Mouse (Mus musculus): ENCODE measurements around the gene Olfr1245.
"Not testable (repeated sequence)": the region's sequence is repeated elsewhere in the genome, so short reads cannot be mapped to it uniquely, and the experiment has no call there.

The Olfr1245 gene

DNA sequence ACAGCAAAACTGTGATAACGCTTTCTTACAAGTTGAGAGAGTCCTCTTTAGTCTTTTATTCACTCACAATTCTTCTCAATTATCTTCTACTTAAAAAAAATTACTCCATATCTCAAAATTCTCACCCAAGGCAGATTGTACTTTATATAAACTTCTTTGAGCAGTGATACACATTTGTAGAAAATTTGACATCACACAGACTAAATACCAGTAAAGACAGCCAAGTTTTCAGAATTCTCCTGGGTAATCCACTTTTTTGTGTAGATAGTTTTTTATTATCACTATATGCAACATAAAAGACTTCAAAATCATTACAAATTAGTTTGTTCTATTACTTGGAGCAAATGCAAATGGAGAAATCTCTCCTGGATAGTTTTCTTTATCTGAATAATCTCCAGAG is at the start of gene Olfr1245:
Gene Olfr1245 (minus strand): TSS at position 101 of the 400 bp plus-strand sequence.
- Histone ChIP-seq H3K9me3 (ENCODE audit: low read length) (peaks cover 3% of the 10 kb centered on the region; the same call in 1 of the 2 replicates), H3K4me1 (replicated peaks; ENCODE audit: low read depth, low read length) (no peaks in the 10 kb centered on the region), H3K36me3 (ENCODE audit: insufficient read depth, low read length) (no peaks in the 10 kb centered on the region), H3K4me3 (replicated peaks; ENCODE audit: low read length) (no peak within 1 kb of the TSS), H3K27me3 (ENCODE audit: insufficient read depth, low read length) (no peaks in the 10 kb centered on the region)
- no peak for TF ChIP-seq POU5F1 (IDR thresholded peaks at IDR 0.05; ENCODE audit: borderline replicate concordance, low read length)

DNA sequence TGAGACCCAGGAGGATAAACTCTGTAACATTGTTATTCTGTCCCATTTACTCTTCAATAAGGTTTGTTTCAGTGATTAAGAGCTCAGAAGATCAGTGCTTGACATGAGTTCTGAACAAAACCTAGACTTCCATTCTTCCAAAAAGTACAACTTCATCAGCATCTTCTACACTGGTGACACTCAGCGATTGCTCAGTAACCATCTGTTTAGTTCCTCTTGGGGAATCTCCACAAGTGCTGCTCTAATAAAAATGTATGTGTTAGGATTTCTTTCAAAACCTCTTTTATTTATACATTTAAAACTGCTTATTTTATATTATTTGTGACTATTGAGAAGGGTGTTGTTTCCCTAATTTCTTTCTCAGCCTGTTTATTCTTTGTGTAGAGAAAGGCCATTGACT is 39.9 kb upstream of the Olfr1245 start, which contains the start of gene Olfr1248:
Gene Olfr1248 (minus strand): TSS at position 101 of the 400 bp plus-strand sequence.
- not testable (repeated sequence) for H3K36me3 ChIP-seq (ENCODE audit: insufficient read depth, low read length); H3K4me1 ChIP-seq (replicated peaks; ENCODE audit: low read depth, low read length); H3K4me3 ChIP-seq (replicated peaks; ENCODE audit: low read length); H3K9me3 ChIP-seq (ENCODE audit: low read length); H3K27me3 ChIP-seq (ENCODE audit: insufficient read depth, low read length)

DNA sequence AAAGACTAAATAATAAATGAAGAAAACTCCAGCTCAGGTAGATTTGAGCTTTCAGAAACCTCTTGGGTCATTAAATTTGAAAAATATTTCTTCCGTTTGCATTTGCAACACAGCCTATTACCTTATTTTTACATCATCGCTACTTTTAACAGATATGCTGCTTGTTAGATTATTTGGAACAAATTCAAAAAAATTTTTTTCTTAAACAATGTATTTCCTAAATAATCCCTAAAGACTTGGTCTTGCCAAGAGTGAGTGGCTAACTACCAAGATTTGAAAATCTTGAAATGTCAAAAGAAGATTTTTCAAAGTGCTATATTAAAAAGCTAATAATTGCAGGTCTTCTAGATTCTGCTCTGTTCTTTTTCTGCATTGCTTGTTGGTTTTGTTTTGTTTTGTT is 35.8 kb upstream of the Olfr1245 start, which contains the start of gene Olfr1247:
Gene Olfr1247 (minus strand): TSS at position 101 of the 400 bp plus-strand sequence.
- Histone ChIP-seq H3K4me1 (replicated peaks; ENCODE audit: low read depth, low read length) (no peaks in the 10 kb centered on the region), H3K36me3 (ENCODE audit: insufficient read depth, low read length) (no peaks in the 10 kb centered on the region), H3K4me3 (replicated peaks; ENCODE audit: low read length) (no peak within 1 kb of the TSS), H3K27me3 (ENCODE audit: insufficient read depth, low read length) (no peaks in the 10 kb centered on the region), H3K9me3 (ENCODE audit: low read length) (no peaks in the 10 kb centered on the region)
- no peak for TF ChIP-seq POU5F1 (IDR thresholded peaks at IDR 0.05; ENCODE audit: borderline replicate concordance, low read length)

DNA sequence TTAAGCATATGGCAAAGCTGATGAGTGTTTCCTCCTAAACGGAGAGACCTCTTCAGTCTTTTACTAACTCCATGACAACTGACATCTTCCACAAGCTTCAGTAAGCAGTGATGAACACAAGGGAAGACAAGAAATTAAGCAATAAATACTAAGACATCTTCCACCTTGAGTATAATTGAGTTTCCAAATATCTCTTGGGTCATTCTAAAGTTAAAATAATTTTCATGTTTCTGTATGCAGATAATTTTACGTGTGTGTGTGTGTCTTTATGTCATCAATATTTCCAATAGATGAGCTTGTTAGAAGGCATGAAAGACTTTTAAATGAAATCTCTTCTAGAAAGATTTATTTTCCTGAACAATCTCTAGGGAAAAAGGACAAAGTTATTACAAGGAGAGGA is 14.8 kb upstream of the Olfr1245 start, which contains the start of gene Olfr1246:
Gene Olfr1246 (minus strand): TSS at position 101 of the 400 bp plus-strand sequence.
- TF ChIP-seq NANOG (IDR thresholded peaks at IDR 0.05; ENCODE audit: borderline replicate concordance, low read length), result no peak
- TF ChIP-seq CTCF (conservative IDR thresholded peaks at IDR 0.05; ENCODE audit: low read length), result no peak
- no peak for TF ChIP-seq POU5F1 (IDR thresholded peaks at IDR 0.05; ENCODE audit: borderline replicate concordance, low read length)
- Histone ChIP-seq H3K9me3 (ENCODE audit: low read length) (no peaks in the 10 kb centered on the region), H3K4me1 (replicated peaks; ENCODE audit: low read depth, low read length) (no peaks in the 10 kb centered on the region), H3K36me3 (ENCODE audit: insufficient read depth, low read length) (no peaks in the 10 kb centered on the region), H3K4me3 (replicated peaks; ENCODE audit: low read length) (no peak within 1 kb of the TSS), H3K27me3 (ENCODE audit: insufficient read depth, low read length) (no peaks in the 10 kb centered on the region)

DNA sequence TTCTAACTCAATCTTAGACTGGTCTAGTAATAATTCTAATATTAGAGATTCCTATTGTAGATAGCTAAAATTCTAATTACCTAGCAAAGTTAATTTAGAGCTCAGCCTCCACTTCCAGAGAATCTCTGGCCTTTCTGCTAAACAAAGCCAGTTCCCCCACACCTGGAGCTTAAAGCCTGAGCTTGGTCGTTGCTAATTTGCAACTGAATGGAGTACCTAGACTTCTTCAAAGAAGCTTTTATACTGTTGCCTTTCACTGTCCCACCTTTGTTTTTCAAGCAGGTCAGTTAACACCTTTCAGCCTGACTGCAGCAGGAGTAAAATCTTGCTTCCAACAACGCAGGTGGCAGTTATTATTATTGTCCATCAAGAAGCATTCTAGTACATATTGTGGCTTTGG is 15.5 kb downstream of the Olfr1245 start:
- not testable (repeated sequence) for H3K4me3 ChIP-seq (replicated peaks; ENCODE audit: low read length); H3K36me3 ChIP-seq (ENCODE audit: insufficient read depth, low read length); H3K27me3 ChIP-seq (ENCODE audit: insufficient read depth, low read length); H3K4me1 ChIP-seq (replicated peaks; ENCODE audit: low read depth, low read length)
- peaks cover 21% of the 10 kb centered on the region for H3K9me3 ChIP-seq (ENCODE audit: low read length)

DNA sequence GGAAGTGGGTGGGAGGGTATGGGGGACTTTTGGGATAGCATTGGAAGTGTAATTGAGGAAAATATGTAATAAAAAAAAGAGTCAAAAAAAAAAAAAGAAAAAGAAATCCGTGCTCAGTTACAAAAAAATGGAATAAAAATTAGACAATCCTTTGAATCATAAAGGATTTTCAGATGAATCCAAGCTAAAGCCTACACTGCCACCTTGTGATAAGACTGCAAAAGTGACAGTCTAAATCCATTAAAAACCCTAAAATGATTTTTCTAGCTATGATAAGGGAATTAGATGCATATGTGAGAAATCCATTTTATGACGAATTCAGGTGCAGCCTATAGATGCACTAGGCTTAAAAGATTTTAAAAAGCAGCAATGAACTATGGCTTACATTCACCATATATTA is 33.7 kb downstream of the Olfr1245 start:
- 0 out of 2 replicates have a peak, but pooled peaks cover 6% of the 10 kb centered on the region for H3K9me3 ChIP-seq (ENCODE audit: low read length)
- TF ChIP-seq NANOG (IDR thresholded peaks at IDR 0.05; ENCODE audit: borderline replicate concordance, low read length) (no peak), POU5F1 (IDR thresholded peaks at IDR 0.05; ENCODE audit: borderline replicate concordance, low read length) (no peak), CTCF (conservative IDR thresholded peaks at IDR 0.05; ENCODE audit: low read length) (peak; percentile 25)
- H3K4me3 ChIP-seq (replicated peaks; ENCODE audit: low read length), result no peak overlapping the region
- H3K27me3 ChIP-seq (ENCODE audit: insufficient read depth, low read length), result no peaks in the 10 kb centered on the region
- no peaks in the 10 kb centered on the region for H3K36me3 ChIP-seq (ENCODE audit: insufficient read depth, low read length)
- no peaks in the 10 kb centered on the region for H3K4me1 ChIP-seq (replicated peaks; ENCODE audit: low read depth, low read length)

DNA sequence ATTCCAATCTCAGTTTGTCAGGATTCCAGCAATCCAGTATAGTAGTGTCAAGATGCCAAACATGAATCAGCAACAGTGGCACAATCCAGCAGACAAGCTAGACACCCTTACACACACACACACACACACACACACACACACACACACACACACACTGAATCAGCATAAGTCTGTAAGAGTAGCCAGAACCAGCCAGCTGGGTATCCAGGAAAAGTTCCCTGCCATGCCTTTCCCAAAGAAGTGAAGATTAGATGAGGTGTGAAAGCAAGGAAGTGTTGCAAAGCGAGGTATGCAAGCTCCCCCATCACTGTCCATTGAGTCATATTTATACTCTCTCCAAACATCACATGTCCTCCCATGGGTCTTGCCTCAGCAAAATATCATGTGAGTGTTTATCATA is 38.3 kb downstream of the Olfr1245 start:
- Histone ChIP-seq H3K27me3 (ENCODE audit: insufficient read depth, low read length) (no peaks in the 10 kb centered on the region), H3K4me3 (replicated peaks; ENCODE audit: low read length) (no peak overlapping the region), H3K9me3 (ENCODE audit: low read length) (no peaks in the 10 kb centered on the region), H3K4me1 (replicated peaks; ENCODE audit: low read depth, low read length) (no peaks in the 10 kb centered on the region), H3K36me3 (ENCODE audit: insufficient read depth, low read length) (no peaks in the 10 kb centered on the region)
- TF ChIP-seq NANOG (IDR thresholded peaks at IDR 0.05; ENCODE audit: borderline replicate concordance, low read length) (no peak), CTCF (conservative IDR thresholded peaks at IDR 0.05; ENCODE audit: low read length) (no peak), POU5F1 (IDR thresholded peaks at IDR 0.05; ENCODE audit: borderline replicate concordance, low read length) (no peak)

DNA sequence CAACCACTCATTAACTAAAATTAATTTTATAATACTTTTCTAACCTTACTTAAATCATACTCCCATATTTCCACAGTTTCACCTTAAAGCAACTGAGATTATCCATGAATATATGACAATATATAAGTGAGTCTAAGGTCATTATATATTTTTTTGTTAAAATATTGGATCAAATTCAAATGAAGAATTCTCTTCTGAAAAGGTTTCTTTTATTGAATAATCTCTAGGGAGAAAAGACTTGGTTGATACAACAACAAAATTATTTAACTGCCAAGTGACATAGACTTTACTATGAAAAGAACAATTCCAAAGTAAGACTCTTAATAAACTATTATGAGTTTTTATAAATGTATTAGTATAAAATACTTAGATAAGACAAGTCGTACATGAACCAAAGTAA is 46.9 kb downstream of the Olfr1245 start, which contains the start of gene Olfr1243:
Gene Olfr1243 (minus strand): TSS at position 101 of the 400 bp plus-strand sequence.
- no peaks in the 10 kb centered on the region for H3K36me3 ChIP-seq (ENCODE audit: insufficient read depth, low read length)
- no peaks in the 10 kb centered on the region for H3K27me3 ChIP-seq (ENCODE audit: insufficient read depth, low read length)
- H3K4me3 ChIP-seq (replicated peaks; ENCODE audit: low read length), result no peak within 1 kb of the TSS
- no peak for TF ChIP-seq POU5F1 (IDR thresholded peaks at IDR 0.05; ENCODE audit: borderline replicate concordance, low read length)
- no peak for TF ChIP-seq CTCF (conservative IDR thresholded peaks at IDR 0.05; ENCODE audit: low read length)
- TF ChIP-seq NANOG (IDR thresholded peaks at IDR 0.05; ENCODE audit: borderline replicate concordance, low read length), result no peak
- no peaks in the 10 kb centered on the region for H3K9me3 ChIP-seq (ENCODE audit: low read length)
- H3K4me1 ChIP-seq (replicated peaks; ENCODE audit: low read depth, low read length), result no peaks in the 10 kb centered on the region
